Mouse (Mus musculus) urinary bladder, adult 2 months (tissue): ENCODE results near the gene Nol4l. TPM values are rescaled to one million over a fixed set of nuclear protein-coding genes. Genes with fewer than 3 reads are reported as not detected.

Experiments
- DNase-seq: peaks from one replicate; pipeline ENCODE4 v3.0.0; 2022; ENCODE audit warnings: low spot score
- polyA plus RNA-seq: library from polyadenylated mRNA; depleted of rRNA; stranded (reverse); fragments of >200 nt; gene quantifications from 2 replicates; pipeline ENCODE4 v1.2.3, GENCODE M21; 2012

Nol4l gene
- polyA plus RNA-seq, 1 experiment = 11.7 TPM

DNA sequence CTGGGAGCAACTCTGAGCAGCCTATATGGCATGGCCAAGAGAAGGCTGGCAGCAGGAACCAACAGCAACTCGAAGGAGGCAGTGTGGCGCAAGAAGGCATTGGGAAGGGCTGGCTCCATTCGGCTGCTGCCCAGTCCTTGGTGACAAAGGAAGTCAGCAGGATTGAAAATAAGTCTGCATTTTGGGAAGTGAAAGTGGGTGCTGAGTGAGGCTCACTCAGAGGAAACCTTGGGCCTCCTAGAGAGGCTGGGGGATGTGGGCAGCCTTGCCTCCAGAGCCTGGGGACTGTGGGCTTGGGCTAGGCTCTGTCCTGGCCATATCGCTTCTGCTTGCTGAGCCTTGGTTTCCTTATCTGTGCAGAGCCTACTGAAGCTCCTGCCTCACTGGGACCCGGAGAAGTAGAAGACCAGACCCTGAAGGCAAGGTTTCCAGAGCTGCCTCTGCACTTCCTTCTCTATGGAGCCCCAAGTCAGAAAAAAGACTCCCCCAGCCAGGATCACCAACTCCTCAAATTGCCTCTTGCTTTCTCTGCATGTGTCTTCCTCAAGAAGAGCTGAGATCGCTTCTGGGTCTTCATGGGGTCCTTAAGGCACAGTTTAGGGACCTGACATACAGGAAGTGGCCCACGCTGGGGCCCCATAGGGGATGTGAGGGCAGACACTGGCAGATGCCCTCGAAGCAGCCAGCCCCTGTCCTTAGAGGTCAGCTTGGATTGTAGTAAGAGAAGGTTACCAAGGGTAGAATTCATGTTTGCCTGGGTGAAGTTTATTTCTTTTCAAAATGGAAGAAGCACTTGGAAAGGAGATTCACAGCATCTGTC lies 14.3 kb upstream of the Nol4l start:
- no peak for DNase-seq

DNA sequence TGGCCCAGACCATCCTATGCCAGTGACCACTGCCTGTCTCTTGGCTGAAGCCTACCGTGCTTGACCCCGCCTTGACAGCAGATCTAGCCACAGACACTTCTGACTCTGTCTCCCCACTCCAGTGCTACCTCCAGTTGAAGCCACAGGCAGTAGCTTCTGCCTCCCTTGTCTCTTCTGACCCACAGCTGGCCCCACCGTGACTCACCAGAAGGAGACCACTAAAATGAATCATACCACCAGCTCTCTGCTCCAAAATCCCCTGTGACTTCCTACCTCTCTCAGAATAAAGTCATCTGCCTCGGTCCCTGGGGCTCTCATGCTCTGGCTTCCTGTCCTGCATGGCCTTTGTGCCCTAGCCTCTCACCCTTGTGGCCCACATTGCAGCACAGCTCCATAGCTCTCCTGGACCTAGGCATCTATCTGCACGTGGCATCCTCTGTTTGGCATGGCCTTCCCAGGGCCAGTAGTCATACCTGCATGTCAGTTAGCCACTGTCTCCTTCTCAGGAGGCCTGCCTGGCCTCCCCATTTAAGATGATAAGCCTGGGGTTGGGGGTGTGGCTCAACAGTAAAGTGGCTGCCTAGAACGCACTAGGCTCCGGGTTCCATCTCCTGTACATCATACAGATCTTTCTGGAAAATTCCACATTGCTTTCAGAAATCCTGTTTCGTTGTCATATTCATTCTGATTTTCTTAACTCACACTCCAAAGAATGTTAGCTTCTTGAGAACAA lies 13.3 kb upstream of the Nol4l start:
- DNase-seq = no peak

DNA sequence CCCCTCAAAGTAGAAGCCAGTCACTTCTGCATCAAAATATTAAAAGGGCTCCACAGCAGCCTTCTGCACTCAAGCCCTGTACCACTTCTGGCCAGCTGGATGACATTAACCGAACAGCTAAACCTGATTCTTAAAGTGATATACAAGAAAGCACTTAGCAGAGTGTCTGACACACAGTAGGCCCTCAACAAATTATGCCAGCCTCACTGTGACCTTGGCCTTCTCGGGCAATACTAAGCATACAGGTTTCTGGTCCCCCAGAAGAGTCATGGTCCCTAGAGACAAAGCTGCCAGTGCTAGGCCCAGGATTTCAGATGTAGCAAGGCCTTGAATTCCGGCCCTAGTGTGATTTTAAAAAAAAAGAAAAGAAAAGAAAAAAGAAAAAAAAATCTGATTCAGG lies 9.1 kb upstream of the Nol4l start:
- DNase-seq = no peak

DNA sequence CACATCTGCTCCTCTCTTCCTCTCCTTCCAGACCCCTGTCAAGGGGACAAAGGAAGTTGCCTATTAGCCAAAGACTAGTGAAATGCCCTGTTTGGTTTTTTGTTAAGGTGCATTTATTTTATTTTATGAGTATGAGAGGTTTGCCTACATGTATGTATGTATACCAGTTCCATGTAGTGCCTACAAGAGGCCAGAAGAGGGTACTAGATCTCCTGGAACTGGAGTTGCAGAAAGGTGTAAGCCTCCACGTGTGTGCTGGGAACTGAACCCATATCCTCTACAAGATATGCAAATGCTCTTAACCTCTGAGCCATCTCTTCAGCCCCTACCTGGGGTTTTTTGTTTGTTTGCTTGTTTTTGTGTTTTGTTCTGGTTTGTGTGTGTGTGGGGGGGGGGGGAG lies 4.2 kb upstream of the Nol4l start:
- no peak for DNase-seq

DNA sequence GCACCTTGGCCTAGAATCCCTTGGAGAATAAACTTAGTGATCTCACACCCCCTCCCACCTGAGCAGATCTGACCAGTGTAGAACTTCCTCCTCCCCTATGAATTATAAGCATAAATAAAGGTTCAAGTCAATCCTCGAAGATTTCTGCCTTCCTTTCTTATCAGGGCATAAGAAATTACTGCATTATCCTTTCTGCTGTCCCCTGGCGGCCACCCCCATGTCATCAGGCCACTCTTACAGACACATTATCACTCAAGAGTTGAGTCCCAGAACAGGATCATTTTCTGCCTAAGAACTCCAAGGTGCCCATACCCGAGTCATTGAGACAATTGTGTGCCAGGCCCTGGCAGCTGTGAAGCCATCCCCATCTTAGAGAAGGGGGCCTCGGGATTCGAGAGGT lies 1.2 kb upstream of the Nol4l start:
- no peak for DNase-seq

DNA sequence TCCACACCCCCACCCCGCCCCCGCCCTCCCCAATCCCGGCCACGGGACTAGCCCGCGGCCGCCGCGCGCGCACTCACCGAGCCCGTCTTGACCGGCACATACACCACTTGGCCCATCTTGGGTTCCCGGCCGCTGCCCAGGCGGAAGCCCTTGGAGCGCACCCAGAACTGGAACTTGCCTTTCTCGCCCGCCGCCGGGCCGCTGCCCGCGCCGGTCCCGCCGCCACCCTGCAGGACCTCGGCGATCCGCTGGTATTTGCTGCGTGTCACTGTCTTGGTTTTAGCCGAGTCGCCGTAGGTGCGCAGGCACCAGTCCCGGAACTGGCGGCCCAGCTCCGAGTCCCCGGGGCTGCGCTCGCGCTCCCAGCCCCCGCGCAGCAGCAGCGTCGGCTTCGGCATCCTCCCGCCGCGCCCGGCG lies 398 bp downstream of the Nol4l start:
- peak; percentile 57 for DNase-seq

DNA sequence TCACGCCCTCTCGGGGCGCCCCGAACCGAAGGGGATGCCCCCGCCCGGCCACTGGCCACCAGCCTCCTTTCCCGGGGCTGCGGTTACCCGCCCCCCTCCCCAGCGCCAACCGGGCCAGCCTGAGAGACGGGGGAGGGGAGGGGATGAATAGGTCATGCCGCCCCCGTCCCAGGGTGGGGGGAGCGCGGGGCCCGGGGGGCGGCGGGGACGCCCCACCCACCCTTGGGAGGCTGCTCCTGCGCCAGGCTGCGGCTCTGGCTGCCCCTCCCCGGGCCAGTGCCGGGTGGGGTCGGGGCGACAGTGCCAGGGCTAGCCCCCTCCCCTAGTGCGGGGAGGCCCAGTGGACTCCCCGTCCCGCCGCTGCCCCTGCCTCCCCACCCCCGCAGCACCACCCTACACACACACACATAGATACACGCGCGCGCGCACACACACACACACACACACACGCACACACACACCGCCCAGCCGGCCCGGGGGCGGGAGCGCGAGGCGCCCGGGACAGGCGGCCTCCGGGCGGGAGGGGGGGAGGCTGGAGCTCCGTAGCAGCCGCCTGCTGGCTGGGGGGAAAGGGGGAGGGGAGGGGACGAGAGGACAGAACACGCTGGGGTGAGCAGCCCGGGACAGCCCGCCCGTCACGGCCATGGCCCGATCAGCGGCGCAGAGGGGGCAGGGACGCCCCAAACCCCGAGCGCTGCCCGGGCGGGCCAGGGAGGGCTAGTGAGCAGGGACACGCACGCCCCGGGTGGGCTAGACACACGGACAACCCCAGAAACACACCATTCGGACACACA lies 1.0 kb downstream of the Nol4l start:
- DNase-seq = peak; percentile 48

DNA sequence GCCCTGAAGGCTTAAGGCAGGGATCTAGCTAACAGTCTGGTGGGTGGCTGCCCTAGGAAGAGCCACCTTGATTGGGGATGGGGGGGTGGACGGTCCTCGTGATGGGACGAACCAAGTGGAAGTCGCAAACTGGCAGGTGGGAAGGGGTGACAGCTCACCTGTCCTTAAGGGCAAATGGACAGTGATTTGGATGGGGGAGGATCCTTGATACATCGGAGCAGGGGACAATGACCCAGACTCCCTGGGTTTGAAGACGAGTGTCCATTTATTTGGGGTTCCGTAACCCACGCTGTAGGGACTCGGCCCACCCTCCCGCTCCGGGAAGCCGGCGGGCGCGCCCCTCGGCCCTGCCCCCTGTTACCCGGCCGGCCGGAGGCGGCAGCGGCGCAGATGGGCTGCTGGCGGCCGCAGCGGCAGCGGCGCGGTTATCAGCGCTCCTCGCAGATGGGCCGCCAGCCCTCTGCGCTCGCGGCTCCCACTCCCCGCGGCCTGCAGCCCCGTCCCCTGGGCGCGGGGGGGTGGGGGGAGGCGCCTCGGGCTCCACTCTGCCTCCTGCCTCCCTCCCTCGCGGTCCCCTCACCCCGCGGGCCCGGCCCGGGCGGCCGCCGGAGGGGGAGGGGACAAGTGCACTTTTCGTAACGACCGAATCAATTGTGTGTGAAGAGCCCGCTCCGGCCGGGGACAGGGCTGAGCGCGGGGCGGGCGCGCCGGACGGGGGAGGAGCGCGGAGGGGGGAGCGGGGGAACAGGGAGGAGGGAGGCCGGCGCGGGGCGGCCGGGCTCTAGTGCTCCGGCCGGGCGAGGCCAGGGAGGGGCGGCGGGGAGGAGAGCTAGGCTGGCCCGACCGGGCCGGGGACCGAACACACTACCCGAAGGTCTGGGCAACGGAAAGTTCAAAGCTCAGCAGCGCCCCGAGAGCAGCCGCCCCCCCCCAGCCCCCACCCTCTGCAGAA lies 1.9 kb downstream of the Nol4l start:
- DNase-seq = peak; percentile 50

DNA sequence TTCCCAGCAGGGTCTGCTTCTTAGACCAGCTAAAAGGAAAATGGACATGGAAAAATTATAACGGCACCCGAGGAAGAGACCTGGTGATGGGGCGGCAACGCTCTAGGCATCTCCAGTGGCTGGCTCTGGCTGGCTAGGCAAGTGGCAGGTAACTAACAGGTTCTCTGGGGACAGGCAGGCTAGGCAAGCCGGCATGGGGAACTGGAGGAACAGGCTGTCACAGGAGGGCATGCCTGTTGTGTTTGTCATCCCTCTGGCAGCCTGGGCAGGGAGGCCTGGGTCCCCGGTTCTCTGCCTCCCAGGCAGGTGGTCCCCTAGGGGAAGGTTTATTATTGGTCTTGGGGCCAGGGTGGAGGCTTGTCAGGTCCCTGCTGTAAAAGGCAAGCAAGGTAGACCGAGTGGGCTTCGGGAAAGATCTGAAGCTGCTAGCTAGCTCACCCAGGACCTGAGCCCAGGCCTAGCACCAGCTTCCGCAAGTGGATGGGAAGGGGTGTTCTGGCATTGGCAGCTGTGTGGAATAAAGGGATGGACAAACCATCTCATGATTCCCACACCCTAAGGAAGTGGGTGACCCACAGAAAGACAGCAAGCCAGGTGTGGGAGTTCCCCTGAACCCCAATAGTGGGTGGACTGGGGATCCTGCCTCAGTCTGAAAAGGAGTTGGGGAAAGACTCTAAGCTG lies 2.8 kb downstream of the Nol4l start:
- DNase-seq = peak; percentile 58

DNA sequence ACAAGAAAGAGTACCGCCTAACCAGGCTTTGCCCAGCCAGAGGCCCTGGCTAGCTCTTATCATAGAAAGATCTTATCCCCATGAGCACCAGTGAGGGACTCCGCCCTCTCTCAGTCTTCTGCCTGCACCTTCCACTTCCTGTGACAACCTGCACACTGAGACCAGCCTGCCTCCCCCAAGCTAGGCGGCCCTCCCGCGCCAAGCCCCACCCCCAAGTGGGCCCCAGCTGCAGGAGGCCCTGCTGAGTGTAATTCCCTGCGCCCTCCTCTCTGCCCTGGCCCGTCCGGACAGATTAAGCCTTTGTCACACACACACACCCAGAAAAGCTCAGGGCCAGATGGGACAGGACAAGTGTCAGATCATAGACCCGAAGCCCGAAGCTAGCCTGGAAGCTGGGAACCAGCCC lies 3.9 kb downstream of the Nol4l start:
- DNase-seq = peak; percentile 49

DNA sequence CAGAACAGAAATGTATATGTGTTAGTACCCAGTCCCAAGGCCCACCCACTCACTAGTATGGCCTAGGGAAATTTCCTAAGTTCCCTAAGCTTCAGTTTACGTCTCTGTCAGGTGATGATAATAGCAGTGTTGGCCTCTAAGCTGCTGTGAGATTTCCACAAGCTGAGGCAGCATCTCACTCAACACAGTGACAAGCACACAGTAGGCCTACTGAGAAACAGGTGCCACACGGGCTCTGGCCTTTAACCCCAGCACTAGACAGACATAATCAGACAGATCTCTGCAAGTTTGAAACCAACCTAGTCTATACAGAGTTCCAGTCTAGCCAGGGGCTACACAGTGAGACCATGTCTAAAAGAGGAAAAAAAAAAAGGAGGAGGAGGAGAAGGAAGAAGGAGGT lies 5.0 kb downstream of the Nol4l start:
- no peak for DNase-seq

DNA sequence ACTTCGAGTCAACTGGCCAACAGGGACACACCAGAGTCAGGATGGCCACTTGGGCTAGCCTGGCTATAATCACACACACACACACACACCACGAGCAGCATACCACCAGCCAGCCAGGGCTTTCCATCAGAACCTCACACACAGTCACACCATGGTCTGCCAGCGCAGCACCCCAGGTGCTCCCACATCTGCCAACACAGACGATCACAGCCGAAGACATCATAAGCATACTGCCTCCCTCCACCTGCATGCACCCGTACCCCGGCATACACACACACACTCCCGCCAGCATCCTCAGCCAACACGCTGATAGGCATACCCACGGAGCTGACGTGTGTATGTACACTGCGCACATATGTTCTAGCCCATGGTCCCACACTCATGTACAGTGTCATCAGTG lies 6.1 kb downstream of the Nol4l start:
- DNase-seq = no peak

DNA sequence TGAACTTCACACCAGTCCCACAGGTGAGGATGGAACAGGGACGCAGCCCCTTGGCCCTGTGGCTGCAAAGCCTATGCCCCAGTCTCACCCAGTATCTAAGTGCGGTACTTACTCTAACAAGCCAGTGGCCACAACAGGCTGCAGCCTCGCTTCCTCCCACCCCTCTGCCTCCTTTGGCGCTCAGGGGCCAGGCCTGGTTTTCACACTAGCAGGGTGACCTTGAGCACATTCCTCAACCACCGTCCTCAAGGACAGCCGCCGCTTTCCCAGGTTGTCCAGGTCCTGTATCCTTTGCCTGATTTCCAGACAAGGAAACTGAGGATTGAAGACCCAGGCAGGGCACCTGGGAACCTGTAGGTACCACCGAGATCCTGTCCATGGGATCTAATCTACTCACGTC lies 6.6 kb downstream of the Nol4l start:
- DNase-seq = no peak

DNA sequence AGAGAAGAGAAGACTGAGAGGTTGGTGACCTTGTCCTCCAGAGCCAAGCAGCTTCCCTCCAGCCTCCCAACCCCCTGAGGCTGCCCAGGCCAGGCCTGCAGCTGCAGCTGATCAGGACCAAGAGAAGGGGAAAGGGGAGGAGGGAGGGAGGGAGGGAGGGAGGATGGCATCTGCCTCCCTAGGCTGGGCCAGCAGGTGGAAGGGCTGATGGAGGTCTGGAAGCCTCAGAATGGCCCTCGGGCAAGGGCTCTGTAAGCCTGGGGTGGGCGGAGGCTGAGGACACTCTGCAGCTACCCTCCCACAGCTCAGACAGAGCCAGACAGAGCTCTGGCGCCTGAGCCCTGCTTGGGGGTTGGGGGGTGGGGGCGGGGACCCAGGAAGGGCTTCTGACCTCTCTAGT lies 7.5 kb downstream of the Nol4l start:
- no peak for DNase-seq

DNA sequence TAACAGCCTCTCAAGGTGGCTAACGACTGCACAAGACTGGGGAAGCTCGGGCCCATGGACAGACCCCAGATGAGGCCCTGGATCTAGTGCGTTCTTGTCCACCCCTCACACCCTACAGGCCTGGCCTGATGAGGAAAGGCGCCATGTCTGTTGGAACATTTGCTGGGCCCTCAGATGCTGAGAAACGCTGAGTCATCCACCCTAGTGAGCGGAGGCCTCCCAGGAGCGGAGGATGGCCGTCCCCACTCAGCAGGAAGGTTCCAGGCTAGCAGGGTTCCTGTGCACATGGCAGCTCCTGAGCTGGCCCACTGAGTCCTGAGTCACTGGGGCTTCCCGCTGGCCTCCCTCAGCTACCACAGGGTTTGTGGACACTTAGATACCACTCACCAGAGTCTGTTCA lies 9.7 kb downstream of the Nol4l start:
- DNase-seq = no peak

DNA sequence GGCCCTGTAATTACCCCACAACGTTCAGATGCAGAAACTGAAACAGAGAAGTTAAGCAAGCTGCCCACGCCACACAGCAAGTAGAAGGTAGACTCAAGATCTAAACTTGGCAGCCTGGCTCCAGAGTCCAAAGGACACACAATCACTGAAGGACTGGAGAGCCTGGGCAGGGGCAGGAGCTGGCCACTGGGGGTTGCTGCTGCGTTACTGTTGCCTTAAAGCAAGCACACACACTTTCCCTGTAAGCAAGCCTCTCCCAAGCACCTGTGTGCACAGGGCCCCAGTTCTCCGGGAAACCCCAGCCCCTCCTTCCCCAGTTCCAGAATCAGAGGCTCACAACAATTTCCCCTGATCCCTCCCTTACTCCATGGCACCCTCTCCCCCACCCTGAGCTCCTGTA lies 12.8 kb downstream of the Nol4l start:
- no peak for DNase-seq

DNA sequence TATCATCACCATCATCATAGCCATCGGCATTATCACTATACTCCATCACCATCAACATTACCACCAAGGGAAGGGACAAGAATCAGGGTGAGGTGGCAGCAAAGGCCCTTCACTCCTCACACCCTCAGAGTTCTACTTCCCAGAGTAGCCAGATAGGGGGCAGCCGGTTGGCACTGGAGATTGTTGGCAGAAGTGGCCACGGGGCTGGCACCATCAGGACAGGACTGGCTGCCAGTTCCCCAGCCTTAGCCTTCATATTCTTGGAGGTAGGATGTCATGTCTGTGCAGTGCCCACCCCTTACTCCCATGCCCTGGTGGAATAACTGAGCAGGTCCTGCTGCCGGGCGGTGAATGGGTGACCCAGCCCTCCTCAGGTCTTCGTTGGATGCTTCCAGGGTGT lies 14.2 kb downstream of the Nol4l start:
- DNase-seq = no peak

DNA sequence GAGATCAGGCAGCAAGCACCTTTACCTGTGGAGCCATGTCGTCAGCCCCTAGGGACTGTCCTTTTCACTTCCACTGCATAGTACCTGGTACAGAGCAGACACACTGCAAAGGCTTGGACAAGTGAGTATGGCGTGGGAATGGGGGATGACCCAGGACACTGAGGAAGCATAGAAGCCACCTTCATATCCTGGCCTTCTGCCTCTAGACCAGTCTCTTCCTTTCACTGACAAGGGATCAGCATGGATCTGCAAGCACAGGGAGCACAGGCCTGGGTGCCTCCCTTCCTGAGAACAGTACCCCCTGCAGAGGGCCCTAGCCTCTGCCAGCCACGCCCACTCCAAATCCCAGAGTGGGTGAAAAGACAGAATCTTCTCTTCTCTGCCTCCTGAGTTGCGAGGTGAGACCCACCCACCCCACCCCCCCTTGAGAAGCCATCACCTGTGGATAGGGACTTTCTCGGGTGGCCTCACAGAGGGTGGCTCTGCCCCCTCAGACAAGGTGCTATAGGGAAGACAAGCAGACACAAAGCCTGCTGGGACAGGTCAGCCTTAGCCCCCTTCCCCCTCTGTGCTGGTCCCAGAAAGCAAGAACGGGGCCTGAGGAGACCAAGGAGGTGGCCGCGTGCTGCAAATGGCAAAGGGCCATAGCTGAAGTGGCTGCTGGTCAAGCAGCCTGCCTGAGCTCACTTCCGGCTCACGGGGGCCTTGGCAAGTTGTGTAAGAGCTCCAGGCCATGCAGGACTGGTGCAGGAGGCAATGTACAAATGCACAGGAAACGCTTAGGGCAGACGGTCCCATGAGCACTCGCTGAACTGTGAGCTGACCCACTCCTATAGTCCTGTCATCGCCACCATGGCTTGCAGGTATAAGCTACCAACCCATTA lies 15.0 kb downstream of the Nol4l start:
- DNase-seq = no peak

DNA sequence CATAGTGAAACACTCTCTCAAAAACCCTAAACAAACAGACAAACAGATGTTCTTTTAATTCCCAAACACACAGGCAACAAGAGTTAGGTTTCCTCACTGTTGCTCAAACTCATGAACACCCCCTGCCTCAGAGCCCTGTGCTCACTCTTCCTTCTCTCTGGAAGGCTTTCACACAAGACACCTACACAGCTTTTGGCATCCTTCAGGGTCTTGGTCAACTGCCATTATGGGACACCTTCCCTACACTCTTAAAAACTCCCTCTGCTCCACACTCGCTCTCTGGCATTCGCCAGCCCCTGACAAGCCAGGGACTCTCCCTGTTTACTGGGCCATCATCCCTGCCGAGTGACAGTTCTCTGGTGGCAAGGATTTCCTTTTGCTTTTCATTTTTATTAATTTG lies 15.8 kb downstream of the Nol4l start:
- DNase-seq = no peak
